Mouse (Mus musculus): Measurements from ENCODE around the gene Lix1l.

DNA sequence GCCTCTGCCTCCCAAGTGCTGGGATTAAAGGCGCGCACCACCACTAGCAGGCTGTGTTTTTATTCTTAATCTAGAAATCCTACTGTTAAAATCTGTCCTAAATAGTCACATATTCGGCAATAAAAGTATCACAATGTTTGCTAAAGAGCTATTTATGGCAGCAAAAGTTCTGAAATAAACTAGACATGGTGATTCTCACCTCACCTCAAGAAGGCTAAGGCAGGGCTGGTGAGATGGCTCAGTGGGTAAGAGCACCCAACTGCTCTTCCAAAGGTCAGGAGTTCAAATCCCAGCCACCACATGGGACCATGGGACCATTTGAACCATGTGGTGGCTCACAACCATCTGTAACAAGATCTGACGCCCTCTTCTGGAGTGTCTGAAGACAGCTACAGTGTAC lies 10.3 kb upstream of the Lix1l start:
- TF ChIP-seq CTCF (IDR thresholded peaks at IDR 0.05; ENCODE audit: low read depth) (no peak), EP300 (IDR thresholded peaks at IDR 0.05; ENCODE audit: low read depth) (no peak)
